Mouse (Mus musculus): ENCODE data around the gene Map6. TPM values are rescaled to one million over a fixed set of nuclear protein-coding genes. Genes with fewer than 3 reads are reported as not detected.

The Map6 gene
- polyA plus RNA-seq, 2 experiments: 0.01 TPM; not detected in 1

- DNase-seq (ENCODE audit: low read depth in 3 of 3, low spot score in 3 of 3): no peak
- no peaks in the 10 kb centered on the region for H3K9me3 ChIP-seq (ENCODE audit: control insufficient read depth, low read length)
Measured at GRCm38 (mm10) chr7:99268951-99269945, 2.0 kb downstream of the Map6 start.

GRCm38 (mm10) chr7:99271630-99272029, 4.4 kb downstream of the Map6 start:
- Histone ChIP-seq H3K36me3 (replicated peaks; ENCODE audit: control insufficient read depth, insufficient read depth, low read depth) (no peaks in the 10 kb centered on the region), H3K27me3 (ENCODE audit: control insufficient read depth, insufficient read depth, low read length) (peaks cover 50% of the 10 kb centered on the region), H3K9me3 (ENCODE audit: control insufficient read depth, low read length) (no peaks in the 10 kb centered on the region), H3K4me2 (ENCODE audit: low read depth) (no peak overlapping the region), H3K9ac (replicated peaks) (no peak overlapping the region), H3K4me1 (replicated peaks; ENCODE audit: control insufficient read depth in 2 of 2, insufficient read depth in 2 of 2, low read length in 1 of 2) (no peaks in the 10 kb centered on the region), H3K27ac (no peak overlapping the region), H3K4me3 (ENCODE audit: insufficient read depth in 1 of 2, low read depth in 2 of 2, low read length in 2 of 2) (no peak overlapping the region)
- no peak for DNase-seq (ENCODE audit: low read depth in 3 of 3, low spot score in 3 of 3)
- ATAC-seq (ENCODE audit: insufficient read depth): no peak
- WGBS (ENCODE audit: insufficient replicate concordance): 42% methylated on average over 9 of the region's 9 CpGs
- no peak for TF ChIP-seq EP300 (IDR thresholded peaks at IDR 0.05; ENCODE audit: low read depth)
- no peak for TF ChIP-seq CTCF (IDR thresholded peaks at IDR 0.05; ENCODE audit: low read depth)

More at GRCm38 (mm10) chr7:99268951-99269945, 2.0 kb downstream of the Map6 start:
- TF ChIP-seq CTCF (IDR thresholded peaks at IDR 0.05; ENCODE audit: low read depth) (no peak), EP300 (IDR thresholded peaks at IDR 0.05; ENCODE audit: low read depth) (no peak)
- WGBS (ENCODE audit: insufficient replicate concordance): 8% methylated on average over 42 of the region's 42 CpGs
- Histone ChIP-seq H3K4me3 (ENCODE audit: insufficient read depth in 1 of 2, low read depth in 2 of 2, low read length in 2 of 2) (no peak overlapping the region), H3K27me3 (ENCODE audit: control insufficient read depth, insufficient read depth, low read length) (peaks cover 60% of the 10 kb centered on the region), H3K4me2 (ENCODE audit: low read depth) (no peak overlapping the region), H3K36me3 (replicated peaks; ENCODE audit: control insufficient read depth, insufficient read depth, low read depth) (no peaks in the 10 kb centered on the region), H3K9ac (replicated peaks) (no peak overlapping the region), H3K4me1 (replicated peaks; ENCODE audit: control insufficient read depth in 2 of 2, insufficient read depth in 2 of 2, low read length in 1 of 2) (no peaks in the 10 kb centered on the region), H3K27ac (no peak overlapping the region)
- ATAC-seq (ENCODE audit: insufficient read depth): no peak

GRCm38 (mm10) chr7:99275131-99275530, 7.9 kb downstream of the Map6 start:
- Histone ChIP-seq H3K27ac (no peak overlapping the region), H3K27me3 (ENCODE audit: control insufficient read depth, insufficient read depth, low read length) (peaks cover 15% of the 10 kb centered on the region), H3K9me3 (ENCODE audit: control insufficient read depth, low read length) (no peaks in the 10 kb centered on the region), H3K36me3 (replicated peaks; ENCODE audit: control insufficient read depth, insufficient read depth, low read depth) (no peaks in the 10 kb centered on the region), H3K4me3 (ENCODE audit: insufficient read depth in 1 of 2, low read depth in 2 of 2, low read length in 2 of 2) (no peak overlapping the region), H3K4me2 (ENCODE audit: low read depth) (no peak overlapping the region), H3K9ac (replicated peaks) (no peak overlapping the region), H3K4me1 (replicated peaks; ENCODE audit: control insufficient read depth in 2 of 2, insufficient read depth in 2 of 2, low read length in 1 of 2) (no peaks in the 10 kb centered on the region)
- DNase-seq (ENCODE audit: low read depth in 3 of 3, low spot score in 3 of 3) (no peak), ATAC-seq (ENCODE audit: insufficient read depth) (no peak)
- whole genome bisulfite sequencing (ENCODE audit: insufficient replicate concordance): 56% methylated on average over 6 of the region's 6 CpGs
- no peak for TF ChIP-seq CTCF (IDR thresholded peaks at IDR 0.05; ENCODE audit: low read depth)
- no peak for TF ChIP-seq EP300 (IDR thresholded peaks at IDR 0.05; ENCODE audit: low read depth)

- H3K4me3 ChIP-seq (ENCODE audit: insufficient read depth in 1 of 2, low read depth in 2 of 2, low read length in 2 of 2): no peak overlapping the region
- DNase-seq (ENCODE audit: low read depth in 3 of 3, low spot score in 3 of 3) (no peak), ATAC-seq (ENCODE audit: insufficient read depth) (no peak)
- WGBS (ENCODE audit: insufficient replicate concordance): 37% methylated on average over 1 of the region's 1 CpGs
- TF ChIP-seq EP300 (IDR thresholded peaks at IDR 0.05; ENCODE audit: low read depth): no peak
- TF ChIP-seq CTCF (IDR thresholded peaks at IDR 0.05; ENCODE audit: low read depth): no peak
- no peak overlapping the region for H3K9ac ChIP-seq (replicated peaks)
- H3K27ac ChIP-seq: no peak overlapping the region
- H3K4me2 ChIP-seq (ENCODE audit: low read depth): no peak overlapping the region
- H3K27me3 ChIP-seq (ENCODE audit: control insufficient read depth, insufficient read depth, low read length): peaks cover 1% of the 10 kb centered on the region; the same call in 1 of the 2 replicates
- no peaks in the 10 kb centered on the region for H3K4me1 ChIP-seq (replicated peaks; ENCODE audit: control insufficient read depth in 2 of 2, insufficient read depth in 2 of 2, low read length in 1 of 2)
- H3K9me3 ChIP-seq (ENCODE audit: control insufficient read depth, low read length): no peaks in the 10 kb centered on the region
- H3K36me3 ChIP-seq (replicated peaks; ENCODE audit: control insufficient read depth, insufficient read depth, low read depth): no peaks in the 10 kb centered on the region
Measured at GRCm38 (mm10) chr7:99276679-99277078, 9.4 kb downstream of the Map6 start.

GRCm38 (mm10) chr7:99278309-99278708, 11.1 kb downstream of the Map6 start:
- no peak for ATAC-seq (ENCODE audit: insufficient read depth)
- 60% methylated on average over 8 of the region's 8 CpGs for WGBS (ENCODE audit: insufficient replicate concordance)
- DNase-seq (ENCODE audit: low read depth in 3 of 3, low spot score in 3 of 3): no peak

More at GRCm38 (mm10) chr7:99278309-99278708, 11.1 kb downstream of the Map6 start:
- H3K4me3 ChIP-seq (ENCODE audit: insufficient read depth in 1 of 2, low read depth in 2 of 2, low read length in 2 of 2): no peak overlapping the region
- H3K27ac ChIP-seq: no peak overlapping the region
- H3K27me3 ChIP-seq (ENCODE audit: control insufficient read depth, insufficient read depth, low read length): no peaks in the 10 kb centered on the region
- H3K36me3 ChIP-seq (replicated peaks; ENCODE audit: control insufficient read depth, insufficient read depth, low read depth): no peaks in the 10 kb centered on the region
- no peak overlapping the region for H3K4me2 ChIP-seq (ENCODE audit: low read depth)
- no peaks in the 10 kb centered on the region for H3K4me1 ChIP-seq (replicated peaks; ENCODE audit: control insufficient read depth in 2 of 2, insufficient read depth in 2 of 2, low read length in 1 of 2)
- H3K9me3 ChIP-seq (ENCODE audit: control insufficient read depth, low read length): no peaks in the 10 kb centered on the region
- H3K9ac ChIP-seq (replicated peaks): no peak overlapping the region
- TF ChIP-seq EP300 (IDR thresholded peaks at IDR 0.05; ENCODE audit: low read depth) (no peak), CTCF (IDR thresholded peaks at IDR 0.05; ENCODE audit: low read depth) (no peak)

Measured in liver, embryonic 14.5 days (tissue).